ENCODE assay signal across 9 mouse cellular contexts in genomic region chr3:54155639-54156315, GRCm38 (mm10). TPM values are rescaled to one million over a fixed set of nuclear protein-coding genes. Genes with fewer than 3 reads are reported as not detected.
DNase-seq lines count a peak whose midpoint lies in the region; ATAC-seq and TF ChIP-seq lines count a peak whose summit lies in the region.
"Had no signal": no experiment of that assay in that cellular context is flagged by ENCODE, and none has a peak within 500 bp of the region (broad histone marks: within the 10 kb centered on the region; RNA-seq: fewer than 3 reads in every experiment).

Trpc4 (plus strand) TSS chr3:54156035.

- H3K4me3 ChIP-seq in kidney, adult 2 months (ENCODE audit: insufficient read depth, low read depth, low read length): peak within 1 kb of the TSS; percentile 6; the same call in 1 of the 2 replicates
- peak within 1 kb of the TSS; percentile 29 for H3K4me3 ChIP-seq in brown adipose tissue, adult 24 weeks (ENCODE audit: insufficient read depth, low read depth, low read length)
- peak within 1 kb of the TSS; percentile 55 for H3K4me3 ChIP-seq in neural tube, embryonic 13.5 days

- no peak for DNase-seq in kidney, adult 2 months
- no peak for DNase-seq in kidney, adult 11 months
- DNase-seq in frontal cortex, postnatal 36 days (ENCODE audit: low spot score in 2 of 2): peak; percentile 51 to 57
- DNase-seq in left cerebral cortex, postnatal 14 days (ENCODE audit: low spot score in 2 of 2): peak; percentile 47 to 52
- DNase-seq in spleen, adult 18-20 months: no peak
- DNase-seq in natural killer cell, adult 2 months (ENCODE audit: low spot score in 2 of 2): no peak

- no peak within 1 kb of the TSS for H3K27ac ChIP-seq in kidney, adult 2 months (ENCODE audit: insufficient read depth, low read depth, low read length)
- H3K27ac ChIP-seq in brown adipose tissue, adult 24 weeks (replicated peaks; ENCODE audit: low read depth, low read length): no peak within 1 kb of the TSS
- no peak within 1 kb of the TSS for H3K27ac ChIP-seq in neural tube, embryonic 13.5 days (replicated peaks)

- H3K36me3 ChIP-seq in kidney, adult 2 months (ENCODE audit: control insufficient read depth, insufficient read depth, low read length): no peaks in the 10 kb centered on the region
- no peaks in the 10 kb centered on the region for H3K36me3 ChIP-seq in neural tube, embryonic 13.5 days

- H3K9ac ChIP-seq in neural tube, embryonic 13.5 days: peak within 1 kb of the TSS; percentile 66

- intact Hi-C loops in left cerebral cortex, postnatal 14 days (cut with DNase I): loop anchor here (2.0 to 10.0 kb wide), 6 partner anchors 157 to 628 kb away; partner anchors contain the start of genes Supt20 and Ufm1

- H3K27me3 ChIP-seq in kidney, adult 2 months (replicated peaks; ENCODE audit: control insufficient read depth, insufficient read depth, low read length): no peaks in the 10 kb centered on the region
- peaks cover 39% of the 10 kb centered on the region for H3K27me3 ChIP-seq in neural tube, embryonic 13.5 days

- 1% methylated on average over 36 of the region's 36 CpGs for WGBS in kidney, adult 2 months
- under 1% methylated on average over 36 of the region's 36 CpGs for WGBS in neural tube, embryonic 13.5 days

- H3K4me2 ChIP-seq in neural tube, embryonic 13.5 days: peak within 1 kb of the TSS; percentile 98

- no peak for TF ChIP-seq CTCF in kidney, adult 2 months (conservative IDR thresholded peaks at IDR 0.05; ENCODE audit: insufficient read depth, insufficient read length, low read depth, low read length)

- no peaks in the 10 kb centered on the region for H3K9me3 ChIP-seq in neural tube, embryonic 13.5 days

- no peaks in the 10 kb centered on the region for H3K4me1 ChIP-seq in kidney, adult 2 months (ENCODE audit: control insufficient read depth, insufficient read depth, low read length)
- H3K4me1 ChIP-seq in brown adipose tissue, adult 24 weeks (ENCODE audit: control insufficient read depth, insufficient read depth, insufficient read length, low read length): no peaks in the 10 kb centered on the region
- H3K4me1 ChIP-seq in neural tube, embryonic 13.5 days (replicated peaks): peaks cover 28% of the 10 kb centered on the region

- peak; percentile 79 for ATAC-seq in neural tube, embryonic 13.5 days (ENCODE audit: low read depth)

- TF ChIP-seq POLR2A in kidney, adult 2 months (IDR thresholded peaks at IDR 0.05; ENCODE audit: low read depth, low read length): no peak

RNA-seq across cellular contexts. Expression of gene Trpc4, which starts in this region (rescaled TPM):
- polyA plus RNA-seq in kidney, adult 2 months (2012; rRNA removed): 0.17 and 0.19 TPM in 2 replicates
- polyA plus RNA-seq in brown adipose tissue, adult 24 weeks (2012; ENCODE audit: insufficient read depth, insufficient read length, missing spikeins): not detected in 2 replicates
- total RNA-seq in left cerebral cortex, postnatal 14 days (2021): 10 to 100 TPM; 32.1 to 33.1 TPM
- polyA plus RNA-seq in neural tube, embryonic 13.5 days (2015; fragmentation: Nextera tagmentation; extraction: Ambion mirVana): 2.4 and 2.8 TPM in 2 replicates
- total RNA-seq: MEL had no signal

Comparison
In these comparisons a context has a peak if more than half of its experiments do, and no peak if none do; other contexts are left out.
1. DNase-seq: peak in frontal cortex, postnatal 36 days (2 of 2) and left cerebral cortex, postnatal 14 days (2 of 2); none in kidney, adult 2 months (single experiment), kidney, adult 11 months (single experiment), spleen, adult 18-20 months (0 of 2) and natural killer cell, adult 2 months (0 of 2).
2. Peak in every context shown above with its lines, with median percentiles within 50 percentile points of each other: H3K4me3 ChIP-seq.